Mouse (Mus musculus): Measurements from ENCODE around the gene C130074G19Rik.

C130074G19Rik gene

GRCm38 (mm10) chr1:184882281-184883268 lies at the start of gene C130074G19Rik:
C130074G19Rik (minus strand) TSS chr1:184883218.
- DNase-seq, result peak; percentile 75

- DNase-seq, result no peak
These were observed 48.1 kb upstream of the C130074G19Rik start for GRCm38 (mm10) chr1:184931097-184931496.

DNA sequence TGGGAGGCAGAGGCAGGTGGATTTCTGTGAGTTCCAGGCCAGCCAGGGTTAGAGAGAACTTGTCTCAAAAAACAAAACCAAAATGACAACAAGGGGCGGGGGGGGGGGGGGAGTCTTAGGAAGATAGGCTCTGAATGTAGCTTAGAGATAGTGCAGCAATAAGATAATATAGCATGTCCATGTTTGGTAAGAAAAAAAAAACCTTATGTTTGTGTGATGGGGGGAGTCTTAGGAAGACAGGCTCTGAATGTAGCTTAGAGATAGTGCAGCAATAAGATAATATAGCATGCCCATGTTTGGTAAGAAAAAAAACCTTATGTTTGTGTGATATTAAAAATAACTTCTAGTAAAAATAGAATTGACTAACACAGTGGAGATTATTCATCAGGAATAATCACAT lies 45.4 kb upstream of the C130074G19Rik start:
- DNase-seq, result no peak

- no peak for DNase-seq
These were observed 44.9 kb upstream of the C130074G19Rik start for GRCm38 (mm10) chr1:184927911-184928310.

GRCm38 (mm10) chr1:184922824-184923223 lies 39.8 kb upstream of the C130074G19Rik start:
- no peak for DNase-seq

DNA sequence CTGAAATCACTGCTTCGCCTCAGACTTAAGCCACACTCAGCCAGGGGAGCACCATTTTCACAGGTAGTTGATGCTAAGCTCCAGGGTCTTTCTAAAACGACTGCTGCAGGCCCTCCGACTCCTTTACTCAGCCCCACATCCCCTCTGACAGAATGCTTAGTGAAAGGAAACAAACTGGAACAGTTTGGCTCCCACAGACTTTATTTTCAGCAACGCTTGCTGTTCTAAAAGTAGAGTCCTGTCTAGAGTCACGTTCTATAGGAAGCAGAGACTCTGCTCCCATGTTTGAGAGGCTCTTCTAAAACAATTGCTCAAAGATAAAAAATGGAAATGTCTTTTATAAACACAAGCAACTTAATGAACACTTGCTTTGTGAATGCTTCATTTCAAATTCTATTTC lies 37.0 kb upstream of the C130074G19Rik start:
- no peak for DNase-seq

GRCm38 (mm10) chr1:184918227-184918888 lies 35.3 kb upstream of the C130074G19Rik start:
- peak; percentile 36 for DNase-seq

DNA sequence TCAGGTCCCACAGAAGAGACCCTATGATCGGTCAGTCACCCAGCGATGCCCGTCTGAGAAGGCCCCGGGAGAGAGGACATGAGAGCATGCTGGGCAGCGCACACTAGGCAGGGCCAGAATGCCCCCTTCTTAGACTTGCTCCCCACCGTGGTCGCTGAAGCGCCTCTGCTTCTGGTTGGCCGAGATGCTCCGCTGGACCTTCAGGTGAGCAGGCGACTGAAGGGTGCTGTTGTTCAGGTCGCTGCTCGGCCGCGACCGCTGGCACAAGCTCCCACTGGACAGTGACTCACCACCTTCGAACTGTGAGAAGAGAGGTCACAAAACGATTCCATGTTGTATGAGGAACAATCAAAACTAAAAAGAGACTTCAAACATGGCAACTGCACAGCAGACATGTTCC lies 29.3 kb upstream of the C130074G19Rik start:
- no peak for DNase-seq

- DNase-seq, result no peak
These were observed 28.8 kb upstream of the C130074G19Rik start for GRCm38 (mm10) chr1:184911861-184912260.

DNA sequence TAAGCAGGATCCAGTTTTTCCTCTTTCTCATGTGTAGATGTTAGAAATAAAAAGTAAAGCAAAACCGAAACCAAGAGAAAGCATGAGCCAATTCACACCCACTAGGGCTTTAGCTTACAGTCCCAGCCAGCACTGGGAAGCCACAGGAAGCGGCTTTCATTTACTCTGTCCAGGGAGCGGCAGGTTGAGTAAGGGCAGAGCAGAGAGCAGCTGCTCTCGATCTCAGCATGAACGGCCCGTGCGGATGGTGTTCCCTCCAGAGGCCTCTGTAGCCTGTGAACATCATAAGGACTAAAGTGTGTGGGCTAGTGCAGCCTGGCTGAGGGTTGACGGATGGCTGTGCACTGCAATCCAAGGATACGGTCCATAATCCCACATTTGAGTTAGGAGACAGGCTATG lies 25.5 kb upstream of the C130074G19Rik start:
- DNase-seq, result no peak

GRCm38 (mm10) chr1:184905904-184906745 lies 23.1 kb upstream of the C130074G19Rik start:
- DNase-seq, result no peak

GRCm38 (mm10) chr1:184905371-184905770 lies 22.4 kb upstream of the C130074G19Rik start:
- DNase-seq, result no peak

DNA sequence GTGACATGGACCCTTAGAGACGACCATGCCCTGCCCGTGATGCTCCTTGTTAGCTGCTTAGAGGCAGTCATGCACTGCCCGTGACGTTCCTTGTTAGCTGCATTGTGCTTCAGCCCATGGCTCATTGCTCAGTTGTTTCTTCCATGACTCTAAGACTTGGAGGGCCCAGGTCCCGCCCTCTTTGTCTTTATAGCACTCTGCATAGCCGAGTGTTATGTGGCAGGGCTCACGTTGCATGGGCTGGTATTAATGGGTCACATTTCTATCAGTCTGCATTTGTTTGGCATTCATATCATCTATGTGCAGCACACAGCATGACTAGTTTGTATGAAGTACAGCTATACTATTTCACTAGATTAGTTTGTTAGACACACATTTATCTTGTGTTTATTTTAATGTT lies 20.7 kb upstream of the C130074G19Rik start:
- DNase-seq, result no peak

GRCm38 (mm10) chr1:184902886-184903285 lies 19.9 kb upstream of the C130074G19Rik start:
- DNase-seq, result no peak

DNA sequence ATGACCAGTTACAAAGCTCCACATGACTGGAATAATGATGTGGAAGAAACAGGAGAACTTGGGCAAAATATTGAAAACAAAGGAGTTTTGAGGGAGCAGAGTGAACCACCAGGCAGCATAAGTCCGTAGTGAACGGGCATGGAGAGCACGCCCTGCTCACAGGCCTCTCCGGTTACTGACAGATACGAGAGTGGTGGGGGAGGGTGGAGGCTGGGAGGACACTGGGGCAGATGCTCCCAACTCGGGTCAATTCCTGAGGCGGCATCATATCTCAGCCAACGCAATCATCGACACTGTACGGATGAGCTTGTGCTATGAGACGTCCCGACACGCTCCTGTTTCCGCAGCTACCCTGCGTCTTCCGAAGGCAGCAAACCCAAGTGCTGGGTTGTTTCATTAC lies 14.3 kb upstream of the C130074G19Rik start:
- peak; percentile 33 for DNase-seq

GRCm38 (mm10) chr1:184891998-184892397 lies 9.0 kb upstream of the C130074G19Rik start:
- no peak for DNase-seq

GRCm38 (mm10) chr1:184889454-184889853 lies 6.4 kb upstream of the C130074G19Rik start:
- DNase-seq, result no peak

DNA sequence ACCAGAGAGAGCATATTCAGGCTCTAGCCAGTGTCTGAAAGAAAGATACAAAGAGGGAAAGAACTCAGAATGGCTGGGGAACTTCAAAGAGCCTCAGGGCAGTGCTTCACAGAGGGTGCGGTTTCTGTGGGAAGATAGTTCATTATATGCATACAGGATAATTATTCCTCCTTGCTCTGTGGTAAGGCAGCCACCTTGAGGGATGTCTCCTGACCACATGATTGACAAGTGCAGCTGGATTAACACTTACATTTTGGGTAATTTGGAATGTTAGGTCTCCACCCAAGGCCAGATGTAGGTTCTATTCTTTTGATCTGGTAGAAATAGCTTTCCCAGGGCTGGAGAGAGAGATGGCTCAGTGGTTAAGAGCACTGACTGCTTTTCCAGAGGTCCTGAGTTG lies 3.1 kb upstream of the C130074G19Rik start:
- DNase-seq, result no peak

- no peak for DNase-seq
These were observed 1.2 kb downstream of the C130074G19Rik start for GRCm38 (mm10) chr1:184881861-184882260.

DNA sequence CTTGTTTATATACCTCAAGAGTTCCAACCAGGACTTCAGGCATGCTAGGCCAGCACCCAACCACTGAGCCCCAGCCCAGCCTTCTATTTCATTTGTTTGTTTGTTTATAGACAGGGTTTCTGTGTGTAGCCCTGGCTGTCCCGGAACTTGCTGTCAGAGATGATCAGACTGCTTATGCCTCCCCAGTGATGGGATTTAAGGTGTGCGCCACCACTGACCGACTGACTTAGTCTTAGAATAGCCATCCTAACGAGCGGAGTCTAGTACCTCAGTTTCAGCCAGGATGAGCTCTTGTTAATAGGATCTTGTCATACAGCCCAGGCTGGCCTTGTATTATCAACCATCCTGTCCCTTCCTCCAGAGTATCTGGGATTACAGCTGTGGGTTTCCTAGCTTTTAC lies 1.8 kb downstream of the C130074G19Rik start:
- no peak for DNase-seq

- no peak for DNase-seq
These were observed 4.2 kb downstream of the C130074G19Rik start for GRCm38 (mm10) chr1:184878860-184879259.

- DNase-seq, result no peak
These were observed 5.7 kb downstream of the C130074G19Rik start for GRCm38 (mm10) chr1:184877306-184877705.

DNA sequence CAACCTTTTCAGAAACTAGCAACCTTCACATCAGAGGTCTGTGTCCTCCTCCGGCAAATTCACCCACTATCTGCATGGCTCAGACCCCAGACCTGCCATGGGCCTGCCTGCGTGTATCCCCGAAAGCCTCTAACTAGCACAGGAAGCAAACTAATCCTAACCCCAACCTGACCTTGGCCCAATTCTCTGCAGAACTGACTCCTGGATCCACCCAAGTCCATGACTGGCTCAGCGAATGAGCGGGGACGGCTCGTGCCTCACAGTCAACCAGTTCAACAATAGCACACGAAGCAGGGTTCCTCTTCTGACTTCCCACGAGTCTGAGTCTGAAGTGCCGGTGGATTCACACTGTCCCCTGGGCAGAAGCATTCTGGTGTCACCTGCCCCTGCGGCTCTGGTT lies 9.1 kb downstream of the C130074G19Rik start:
- DNase-seq, result no peak

Data from embryo, embryonic 11 days (tissue).